Mouse (Mus musculus): Measurements from ENCODE around the gene Baiap2l2. TPM values are rescaled to one million over a fixed set of nuclear protein-coding genes. Genes with fewer than 3 reads are reported as not detected.

Baiap2l2 gene
- total RNA-seq, 1 experiment from 2014 or later: 0.79 TPM

Other genes with a start within 250 kb of the Baiap2l2 start
- 1.5 and 1.7 TPM in 2 replicates for gene Galr3, start 243.7 kb downstream of the Baiap2l2 start, total RNA-seq (2017)
- 15.1 and 15.6 TPM in 2 replicates for gene Ankrd54, start 222.6 kb downstream of the Baiap2l2 start, total RNA-seq (2017)
- 204 and 224 TPM in 2 replicates for gene Eif3l, start 210.4 kb downstream of the Baiap2l2 start, total RNA-seq (2017)
- gene Micall1, start 176.6 kb downstream of the Baiap2l2 start, total RNA-seq (2017): 3.4 and 6.7 TPM in 2 replicates
- 42.5 and 72.2 TPM in 2 replicates for gene Polr2f, start 144.5 kb downstream of the Baiap2l2 start, total RNA-seq (2017)
- 0.84 and 1.9 TPM in 2 replicates for gene 1700088E04Rik, start 144.3 kb downstream of the Baiap2l2 start, total RNA-seq (2017)
- not detected in 2 replicates for gene Sox10, start 120.3 kb downstream of the Baiap2l2 start, total RNA-seq (2017)
- gene Pick1, start 56.4 kb downstream of the Baiap2l2 start, total RNA-seq (2017): 13.0 and 21.2 TPM in 2 replicates
- gene Gm49486, start 56.1 kb downstream of the Baiap2l2 start, total RNA-seq (2017): not detected in 2 replicates
- not detected in 2 replicates for gene Slc16a8, start 30.8 kb downstream of the Baiap2l2 start, total RNA-seq (2017)
- gene Pla2g6, start 42.9 kb upstream of the Baiap2l2 start, total RNA-seq (2017): 7.4 and 10.2 TPM in 2 replicates
- gene Maff, start 61.1 kb upstream of the Baiap2l2 start, total RNA-seq (2017): 12.3 and 31.4 TPM in 2 replicates
- gene Tmem184b, start 118.0 kb upstream of the Baiap2l2 start, total RNA-seq (2017): 3.5 and 6.5 TPM in 2 replicates
- gene Csnk1e, start 170.0 kb upstream of the Baiap2l2 start, total RNA-seq (2017): 55.3 and 55.5 TPM in 2 replicates
- not detected in 2 replicates for gene Kcnj4, start 219.7 kb upstream of the Baiap2l2 start, total RNA-seq (2017)
- not detected in 2 replicates for gene Kdelr3, start 230.9 kb upstream of the Baiap2l2 start, total RNA-seq (2017)

All from hematopoietic stem cell, adult 5-6 weeks (primary cell).